Mouse (Mus musculus): ENCODE data around the gene Prdm10. TPM values are rescaled to one million over a fixed set of nuclear protein-coding genes. Genes with fewer than 3 reads are reported as not detected.

Prdm10 gene
- polyA plus RNA-seq, 1 experiment from 2014 or later, result 2.3 TPM

DNA sequence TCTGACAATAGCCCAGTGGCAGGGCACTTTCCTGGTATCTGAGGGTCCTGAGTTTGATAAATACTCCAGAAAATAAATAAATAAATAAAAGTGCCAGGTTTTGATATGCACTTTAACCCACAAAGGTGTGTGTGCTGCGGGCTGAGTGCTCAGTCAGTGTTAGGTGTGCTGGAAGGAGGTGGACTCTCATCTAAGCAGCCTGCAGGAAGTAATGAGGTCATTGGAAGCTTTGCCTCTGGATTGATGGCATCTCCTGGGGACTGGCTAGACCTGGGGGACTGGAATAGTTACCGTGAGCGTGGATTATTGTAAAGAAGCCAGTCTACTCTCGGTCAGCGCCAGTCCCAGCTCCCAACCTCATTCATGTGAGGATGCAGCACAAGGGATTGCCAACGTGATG, 33.9 kb upstream of the Prdm10 start:
- H3K27me3 ChIP-seq, result no peaks in the 10 kb centered on the region
- H3K36me3 ChIP-seq (replicated peaks), result no peaks in the 10 kb centered on the region
- H3K9ac ChIP-seq, result no peak overlapping the region
- 67% methylated on average over 6 of the region's 6 CpGs for WGBS (ENCODE audit: insufficient replicate concordance)
- H3K4me1 ChIP-seq (replicated peaks), result peaks cover 29% of the 10 kb centered on the region
- no peak overlapping the region for H3K4me3 ChIP-seq (replicated peaks)
- H3K9me3 ChIP-seq (replicated peaks), result no peaks in the 10 kb centered on the region
- H3K27ac ChIP-seq (replicated peaks), result no peak overlapping the region
- no peak overlapping the region for H3K4me2 ChIP-seq
- ATAC-seq (ENCODE audit: insufficient read depth), result no peak

DNA sequence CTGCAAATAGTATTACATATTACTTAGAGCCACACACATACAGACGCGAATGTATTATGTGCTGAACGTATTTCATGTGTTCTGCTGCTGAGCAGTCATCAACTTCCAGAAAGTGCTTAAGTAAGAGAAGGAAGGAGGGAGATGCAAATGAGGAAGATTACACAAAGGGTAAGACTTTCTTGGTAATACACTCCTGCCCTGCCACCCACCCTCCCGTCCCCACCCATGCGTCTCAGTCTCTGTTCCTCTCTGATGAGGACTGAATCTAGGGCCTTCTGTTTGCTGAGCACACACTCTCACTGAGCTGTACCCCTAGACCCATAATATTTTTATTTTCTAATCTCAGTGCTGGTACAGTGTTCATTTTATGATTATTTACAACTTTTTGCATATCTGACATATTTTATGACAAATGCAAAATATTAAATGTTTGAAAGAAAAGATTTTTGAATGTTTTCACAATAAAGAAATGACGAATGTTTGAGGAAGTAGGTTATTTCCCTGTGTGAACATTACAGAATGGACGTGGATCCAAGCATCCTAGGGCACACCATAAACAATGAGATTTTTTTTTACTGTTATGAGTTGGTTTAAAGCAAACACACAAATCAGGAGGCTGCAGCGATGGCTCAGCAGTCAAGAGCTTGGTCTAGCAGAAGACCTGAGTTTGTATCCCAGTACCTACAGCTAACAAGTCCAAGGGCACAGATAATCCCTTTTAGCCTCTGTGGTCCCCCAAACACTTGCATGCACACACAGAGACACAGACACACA, 32.7 kb upstream of the Prdm10 start:
- H3K4me2 ChIP-seq, result no peak overlapping the region
- H3K9me3 ChIP-seq (replicated peaks), result no peaks in the 10 kb centered on the region
- WGBS (ENCODE audit: insufficient replicate concordance), result 56% methylated on average over 8 of the region's 8 CpGs
- no peaks in the 10 kb centered on the region for H3K36me3 ChIP-seq (replicated peaks)
- no peak overlapping the region for H3K9ac ChIP-seq
- H3K4me3 ChIP-seq (replicated peaks), result no peak overlapping the region
- no peaks in the 10 kb centered on the region for H3K27me3 ChIP-seq
- peaks cover 40% of the 10 kb centered on the region for H3K4me1 ChIP-seq (replicated peaks)
- no peak for ATAC-seq (ENCODE audit: insufficient read depth)
- no peak overlapping the region for H3K27ac ChIP-seq (replicated peaks)

DNA sequence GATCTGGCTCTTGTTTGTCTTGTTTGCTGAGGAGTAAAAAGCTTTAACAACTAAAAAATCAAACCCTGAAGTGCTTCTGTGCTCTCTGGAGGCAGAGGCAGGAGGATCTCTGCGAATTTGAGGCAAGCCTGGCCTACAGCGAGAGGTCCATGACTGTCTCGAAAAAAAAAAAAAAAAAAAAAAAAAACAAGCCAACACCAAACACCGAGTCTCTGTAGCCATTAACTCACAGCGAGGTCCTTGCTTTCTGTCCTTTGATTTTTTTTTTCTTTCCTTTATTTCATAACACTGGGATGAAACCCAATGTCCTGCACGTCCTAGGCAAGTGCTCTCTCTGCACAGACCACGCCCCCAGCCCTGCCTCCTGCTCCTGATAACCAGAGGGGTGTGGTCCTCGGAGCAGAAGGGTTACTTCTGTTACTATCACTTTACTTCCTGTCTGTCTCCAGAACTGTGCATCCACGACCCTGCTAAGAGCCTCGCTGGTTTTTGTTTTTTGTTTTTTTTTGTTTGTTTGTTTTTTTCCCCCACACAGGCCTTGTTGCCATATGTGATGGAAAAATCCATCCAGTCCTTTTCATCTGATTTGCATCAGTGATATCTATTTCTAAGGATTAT, 28.0 kb upstream of the Prdm10 start:
- Histone ChIP-seq H3K36me3 (replicated peaks) (no peaks in the 10 kb centered on the region), H3K9ac (no peak overlapping the region), H3K27ac (replicated peaks) (peak overlapping the region; percentile 96), H3K4me2 (peak overlapping the region; percentile 69), H3K4me3 (replicated peaks) (peak overlapping the region; percentile 35), H3K27me3 (no peaks in the 10 kb centered on the region), H3K9me3 (replicated peaks) (no peaks in the 10 kb centered on the region), H3K4me1 (replicated peaks) (peaks cover 68% of the 10 kb centered on the region)
- WGBS (ENCODE audit: insufficient replicate concordance), result 37% methylated on average over 10 of the region's 10 CpGs
- peak; percentile 81 for ATAC-seq (ENCODE audit: insufficient read depth)

DNA sequence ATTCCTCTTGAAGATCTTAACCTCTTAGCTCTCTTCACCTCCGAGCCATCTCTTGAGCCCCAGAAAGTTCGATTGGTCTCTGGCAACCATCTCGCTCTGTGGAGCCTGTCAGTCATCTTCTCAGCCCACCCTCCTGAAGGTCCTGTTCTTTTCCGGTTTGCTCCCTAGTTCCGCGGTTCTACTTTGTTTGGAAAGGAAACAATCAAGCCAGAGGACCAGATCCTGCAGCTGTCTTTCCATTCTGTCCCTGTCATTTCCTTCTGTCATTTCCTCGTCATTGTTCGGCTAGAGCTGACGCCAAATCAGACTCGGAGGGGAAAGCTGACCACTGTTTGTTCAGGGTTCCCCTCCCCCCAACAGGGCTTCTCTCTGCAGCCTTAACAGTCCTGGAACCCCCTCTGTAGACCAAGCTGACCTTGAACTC, 27.0 kb upstream of the Prdm10 start:
- 3% methylated on average over 10 of the region's 10 CpGs for WGBS (ENCODE audit: insufficient replicate concordance)
- no peak; the same call in 1 of the 2 replicates for ATAC-seq (ENCODE audit: insufficient read depth)
- H3K36me3 ChIP-seq (replicated peaks), result no peaks in the 10 kb centered on the region
- no peaks in the 10 kb centered on the region for H3K27me3 ChIP-seq
- H3K4me3 ChIP-seq (replicated peaks), result peak overlapping the region; percentile 45
- H3K4me1 ChIP-seq (replicated peaks), result peaks cover 71% of the 10 kb centered on the region
- H3K9ac ChIP-seq, result peak overlapping the region; percentile 18
- H3K9me3 ChIP-seq (replicated peaks), result no peaks in the 10 kb centered on the region
- H3K4me2 ChIP-seq, result peak overlapping the region; percentile 69
- peak overlapping the region; percentile 96 for H3K27ac ChIP-seq (replicated peaks)

GRCm38 (mm10) chr9:31253866-31254696, 26.3 kb upstream of the Prdm10 start:
- Histone ChIP-seq H3K4me2 (peak overlapping the region; percentile 69), H3K9ac (peak overlapping the region; percentile 18), H3K36me3 (replicated peaks) (no peaks in the 10 kb centered on the region), H3K9me3 (replicated peaks) (no peaks in the 10 kb centered on the region), H3K4me1 (replicated peaks) (peaks cover 72% of the 10 kb centered on the region), H3K4me3 (replicated peaks) (peak overlapping the region; percentile 45), H3K27ac (replicated peaks) (peak overlapping the region; percentile 96), H3K27me3 (no peaks in the 10 kb centered on the region)
- 29% methylated on average over 11 of the region's 11 CpGs for WGBS (ENCODE audit: insufficient replicate concordance)
- ATAC-seq (ENCODE audit: insufficient read depth), result peak; percentile 38

DNA sequence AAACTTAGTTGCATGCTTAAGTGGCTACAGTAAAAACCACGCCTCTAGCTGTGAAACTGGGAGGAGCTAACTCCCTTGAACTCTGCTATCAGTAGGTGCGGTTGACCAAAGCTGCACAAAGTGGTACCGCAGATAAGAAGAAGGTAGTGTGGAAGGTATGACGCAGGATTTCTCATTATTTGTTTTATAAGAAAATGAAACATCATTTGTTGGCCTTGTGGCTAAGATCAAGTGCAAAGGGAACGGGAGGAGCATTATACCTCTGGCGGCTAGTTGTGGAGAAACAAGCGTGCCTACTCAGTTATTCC, 25.7 kb upstream of the Prdm10 start:
- Histone ChIP-seq H3K4me2 (peak overlapping the region; percentile 69), H3K4me1 (replicated peaks) (peaks cover 75% of the 10 kb centered on the region), H3K9me3 (replicated peaks) (no peaks in the 10 kb centered on the region), H3K9ac (peak overlapping the region; percentile 43), H3K36me3 (replicated peaks) (no peaks in the 10 kb centered on the region), H3K27ac (replicated peaks) (peak overlapping the region; percentile 96), H3K27me3 (no peaks in the 10 kb centered on the region), H3K4me3 (replicated peaks) (peak overlapping the region; percentile 40)
- peak; percentile 84 for ATAC-seq (ENCODE audit: insufficient read depth)
- 13% methylated on average over 7 of the region's 7 CpGs for whole genome bisulfite sequencing (ENCODE audit: insufficient replicate concordance)

GRCm38 (mm10) chr9:31255953-31256352, 24.4 kb upstream of the Prdm10 start:
- H3K9me3 ChIP-seq (replicated peaks), result no peaks in the 10 kb centered on the region
- no peaks in the 10 kb centered on the region for H3K27me3 ChIP-seq
- no peaks in the 10 kb centered on the region for H3K36me3 ChIP-seq (replicated peaks)
- H3K4me2 ChIP-seq, result peak overlapping the region; percentile 69
- H3K4me1 ChIP-seq (replicated peaks), result peaks cover 82% of the 10 kb centered on the region
- peak overlapping the region; percentile 96 for H3K27ac ChIP-seq (replicated peaks)
- H3K4me3 ChIP-seq (replicated peaks), result 0 out of 2 replicates have a peak overlapping the region, but pooled peaks have one; percentile 2
- 0 out of 2 replicates have a peak overlapping the region, but pooled peaks have one; percentile 36 for H3K9ac ChIP-seq
- WGBS (ENCODE audit: insufficient replicate concordance), result 27% methylated on average over 7 of the region's 7 CpGs
- ATAC-seq (ENCODE audit: insufficient read depth), result 0 out of 2 replicates have a peak, but pooled peaks have one; percentile 6

DNA sequence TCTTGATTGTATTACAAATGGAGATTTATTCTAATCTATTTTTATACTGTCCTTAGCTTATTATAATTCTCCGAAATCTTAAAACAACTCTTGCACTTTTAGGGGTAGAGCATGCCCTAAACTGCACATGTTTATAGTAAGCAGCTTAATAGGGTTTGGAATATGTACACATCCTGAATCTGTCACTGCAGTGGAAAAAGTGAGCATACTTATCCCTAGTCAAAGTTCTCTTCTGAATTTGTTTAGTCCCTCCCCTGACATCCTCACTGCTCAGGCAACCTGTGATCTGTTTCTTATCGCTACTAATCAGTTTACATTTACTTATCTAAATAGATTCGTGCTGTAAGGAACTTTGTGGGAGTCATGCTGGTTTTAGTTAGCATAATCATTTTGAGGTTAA, 22.1 kb upstream of the Prdm10 start:
- Histone ChIP-seq H3K27me3 (no peaks in the 10 kb centered on the region), H3K27ac (replicated peaks) (no peak overlapping the region), H3K4me1 (replicated peaks) (peaks cover 73% of the 10 kb centered on the region), H3K36me3 (replicated peaks) (no peaks in the 10 kb centered on the region), H3K4me3 (replicated peaks) (no peak overlapping the region), H3K4me2 (no peak overlapping the region), H3K9me3 (replicated peaks) (no peaks in the 10 kb centered on the region), H3K9ac (no peak overlapping the region)
- ATAC-seq (ENCODE audit: insufficient read depth), result no peak
- WGBS (ENCODE audit: insufficient replicate concordance), result 41% methylated on average over 3 of the region's 3 CpGs

GRCm38 (mm10) chr9:31260219-31260618, 20.1 kb upstream of the Prdm10 start:
- Histone ChIP-seq H3K4me1 (replicated peaks) (peaks cover 55% of the 10 kb centered on the region), H3K9me3 (replicated peaks) (no peaks in the 10 kb centered on the region), H3K9ac (no peak overlapping the region), H3K4me3 (replicated peaks) (no peak overlapping the region), H3K36me3 (replicated peaks) (no peaks in the 10 kb centered on the region), H3K27ac (replicated peaks) (peak overlapping the region; percentile 51; the same call in 1 of the 2 replicates), H3K4me2 (no peak overlapping the region), H3K27me3 (no peaks in the 10 kb centered on the region)
- peak; percentile 38; the same call in 1 of the 2 replicates for ATAC-seq (ENCODE audit: insufficient read depth)
- 29% methylated on average over 4 of the region's 4 CpGs for WGBS (ENCODE audit: insufficient replicate concordance)

GRCm38 (mm10) chr9:31262226-31263105, 17.9 kb upstream of the Prdm10 start:
- no peak overlapping the region for H3K4me3 ChIP-seq (replicated peaks)
- no peak overlapping the region; the same call in 1 of the 2 replicates for H3K27ac ChIP-seq (replicated peaks)
- H3K4me1 ChIP-seq (replicated peaks), result peaks cover 51% of the 10 kb centered on the region
- no peak overlapping the region for H3K4me2 ChIP-seq
- no peaks in the 10 kb centered on the region for H3K9me3 ChIP-seq (replicated peaks)
- ATAC-seq (ENCODE audit: insufficient read depth), result 0 out of 2 replicates have a peak, but pooled peaks have one; percentile 29
- H3K27me3 ChIP-seq, result no peaks in the 10 kb centered on the region
- no peaks in the 10 kb centered on the region for H3K36me3 ChIP-seq (replicated peaks)
- WGBS (ENCODE audit: insufficient replicate concordance), result 30% methylated on average over 4 of the region's 4 CpGs
- H3K9ac ChIP-seq, result no peak overlapping the region
